Mouse (Mus musculus) mouse embryonic stem cell (cell line): ENCODE results near the gene Tspoap1.

Experiments used
- in situ Hi-C, 2 experiments: fragments of 300-500 bp; cut with MboI; formaldehyde crosslinking; loops; 1 replicate in 1 of 2; 3 replicates in 1 of 2; pipeline ENCODE4 v1.14.3; 2019 to 2020; ENCODE audit warnings: low sequenced_read_pairs in 2 of 2, low pct_unique_long_range_greater_than_20kb in 1 of 2, mixed read lengths in 1 of 2; ENCODE audit not compliant: unreplicated experiment in 1 of 2

The Tspoap1 gene

DNA sequence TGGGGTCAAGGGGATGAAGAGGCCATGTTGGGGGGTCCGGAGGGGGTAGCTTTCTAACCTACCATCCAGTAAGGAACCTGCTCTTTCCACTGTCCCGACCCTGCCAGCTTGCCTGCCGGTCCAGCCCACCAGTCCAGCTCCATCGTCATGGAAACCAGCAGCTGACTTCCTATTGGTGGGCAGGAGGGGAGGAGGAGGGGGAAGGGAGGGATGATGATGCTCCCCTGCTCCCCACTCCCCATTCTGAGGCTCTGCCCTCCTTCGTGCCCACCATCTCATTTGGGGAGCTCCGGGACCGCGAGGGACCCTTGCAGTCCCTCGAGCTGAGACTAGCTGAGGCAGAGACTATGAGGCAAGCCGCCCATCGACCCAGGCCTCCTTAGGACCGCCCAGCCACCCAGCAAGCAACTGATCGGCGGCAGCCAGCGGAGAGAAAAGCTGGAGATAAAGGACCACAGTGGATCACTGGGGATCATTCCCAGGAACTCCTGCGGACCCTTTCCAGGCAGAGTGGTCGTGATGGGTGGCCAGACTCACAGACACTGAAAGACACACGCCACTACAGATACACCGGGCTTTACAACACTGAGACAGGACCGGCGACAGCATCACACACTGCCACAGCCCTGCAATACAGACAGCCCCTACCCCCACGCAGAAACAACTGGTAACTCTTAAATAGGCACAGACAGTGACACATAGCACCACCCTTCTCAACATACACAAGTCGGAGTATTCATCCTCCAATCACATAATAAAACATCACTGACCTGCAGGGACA is at the start of gene Tspoap1:
Gene Tspoap1, plus strand, starts transcription at position 241 of the 781 bp plus-strand sequence.
- in situ Hi-C loops: no loop called here

DNA sequence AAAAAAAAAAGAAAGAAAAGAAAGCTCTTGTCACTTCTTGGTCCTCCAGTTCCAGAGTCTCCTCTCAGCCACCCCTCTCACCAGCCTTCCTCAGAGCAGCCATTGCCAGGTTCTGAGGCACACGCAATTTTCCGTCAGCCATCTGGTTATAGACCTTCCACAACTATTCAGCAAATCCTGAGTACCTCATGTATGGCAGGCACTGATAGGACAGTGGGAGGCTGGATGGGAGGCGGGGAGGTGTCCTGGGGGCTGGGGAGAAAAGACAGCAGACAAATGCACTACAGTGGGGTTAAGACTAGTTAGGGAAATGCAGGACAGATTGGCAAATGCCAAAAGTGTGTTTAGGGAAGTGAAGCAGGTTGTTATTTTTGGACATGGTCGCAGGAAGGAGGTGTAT is 48.2 kb upstream of the Tspoap1 start:
- in situ Hi-C loops: no loop called here

- in situ Hi-C loops: no loop called here
These were observed 44.3 kb upstream of the Tspoap1 start for GRCm38 (mm10) chr11:87715999-87716398.

- in situ Hi-C loops: no loop called here
These were observed 40.8 kb upstream of the Tspoap1 start for GRCm38 (mm10) chr11:87719526-87719925.

DNA sequence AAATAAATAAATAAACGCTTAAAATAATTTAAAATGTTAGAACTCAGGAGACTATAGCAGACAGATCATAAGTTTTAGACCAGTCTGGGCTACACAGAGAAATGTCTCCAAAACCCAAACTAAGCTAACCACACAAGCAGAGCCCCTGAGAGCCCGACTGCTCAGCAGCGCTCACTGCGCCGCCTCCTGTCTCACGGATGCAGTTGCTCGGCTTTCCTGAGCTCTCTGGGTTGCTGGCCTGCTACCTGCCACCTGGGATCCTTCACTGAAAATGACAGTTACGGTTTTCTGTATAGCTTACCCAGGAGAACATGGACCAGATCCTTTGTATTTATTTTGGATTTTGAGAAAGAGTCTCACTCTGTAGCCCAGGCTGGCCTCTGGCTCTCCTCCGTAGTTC is 40.0 kb upstream of the Tspoap1 start:
- in situ Hi-C loops: no loop called here

DNA sequence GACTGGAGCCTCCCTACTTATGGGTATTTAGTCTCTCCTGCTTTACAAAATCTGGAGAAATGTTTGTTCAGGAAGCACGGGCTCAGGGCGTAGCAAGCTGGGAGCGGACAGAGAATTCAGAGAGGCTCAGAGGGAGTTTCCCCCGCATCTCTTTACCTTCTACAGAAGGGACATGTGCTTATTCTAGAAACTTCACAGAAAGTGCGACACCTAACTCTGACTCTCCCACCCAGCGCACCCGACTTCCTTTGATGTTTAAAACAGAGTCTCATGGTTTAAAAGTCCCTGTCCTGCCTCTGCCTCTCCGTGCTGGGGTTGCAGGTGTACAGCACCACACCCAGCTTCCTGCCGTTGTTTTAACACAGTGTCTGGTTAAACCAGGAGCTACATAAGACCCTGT is 39.5 kb upstream of the Tspoap1 start:
- in situ Hi-C loops: no loop called here

DNA sequence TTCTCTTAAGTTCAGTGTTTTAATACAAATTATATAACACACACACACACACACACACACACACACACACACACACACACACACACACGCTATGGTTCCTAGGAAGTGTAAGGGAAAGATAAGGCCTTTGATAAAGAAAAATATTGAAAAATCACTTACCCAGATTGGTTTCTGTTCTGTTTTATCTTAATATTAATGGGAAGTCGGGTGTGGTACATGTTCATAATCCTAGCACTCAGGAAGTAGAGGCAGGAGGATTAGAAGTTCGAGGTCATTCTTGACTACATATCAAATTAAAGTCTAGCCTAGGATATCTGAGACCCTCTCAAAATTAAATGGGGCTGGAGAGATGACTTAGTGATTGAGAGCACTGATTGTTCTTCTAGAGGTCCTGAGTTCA is 38.2 kb upstream of the Tspoap1 start:
- in situ Hi-C loops: no loop called here

DNA sequence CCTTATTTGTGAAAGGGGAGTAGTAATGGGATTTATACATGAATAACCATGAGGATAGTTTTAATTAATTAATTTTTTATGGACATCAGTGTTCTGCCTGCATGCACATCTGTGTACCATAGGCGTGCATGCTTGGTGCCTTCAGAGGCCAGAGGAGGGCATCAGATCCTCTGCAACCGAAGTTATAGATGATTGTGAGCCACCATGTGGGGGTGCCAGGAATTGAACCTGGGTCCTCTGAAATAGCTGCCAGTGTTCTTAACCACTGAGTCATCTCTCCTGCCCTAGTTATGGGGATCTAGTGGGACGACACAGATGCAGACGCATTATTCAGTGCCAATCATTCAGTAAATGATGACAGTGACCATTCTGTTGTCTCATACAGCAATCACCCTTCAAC is 37.5 kb upstream of the Tspoap1 start:
- in situ Hi-C loops: no loop called here

DNA sequence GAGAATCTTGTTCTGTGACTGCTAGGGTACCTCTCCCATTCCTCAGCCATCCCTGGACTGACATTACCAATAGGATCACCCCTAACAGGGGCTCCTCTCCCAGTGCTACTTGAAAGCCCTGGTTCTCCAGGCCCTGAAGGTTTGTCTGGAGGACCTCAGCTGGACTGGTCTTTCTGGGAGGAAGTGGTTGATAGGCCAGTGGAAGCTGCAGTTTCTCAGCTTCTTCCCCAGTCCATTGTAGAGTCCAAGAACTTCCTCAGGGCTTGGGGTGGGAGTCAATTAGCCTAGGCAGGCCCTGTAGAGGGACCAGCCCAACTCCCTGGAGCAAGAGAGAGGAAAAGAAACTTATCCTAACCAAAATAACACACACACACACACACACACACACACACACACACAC is 34.8 kb upstream of the Tspoap1 start:
- in situ Hi-C loops: no loop called here

- in situ Hi-C loops: no loop called here
These were observed 34.3 kb upstream of the Tspoap1 start for GRCm38 (mm10) chr11:87725964-87726562.

DNA sequence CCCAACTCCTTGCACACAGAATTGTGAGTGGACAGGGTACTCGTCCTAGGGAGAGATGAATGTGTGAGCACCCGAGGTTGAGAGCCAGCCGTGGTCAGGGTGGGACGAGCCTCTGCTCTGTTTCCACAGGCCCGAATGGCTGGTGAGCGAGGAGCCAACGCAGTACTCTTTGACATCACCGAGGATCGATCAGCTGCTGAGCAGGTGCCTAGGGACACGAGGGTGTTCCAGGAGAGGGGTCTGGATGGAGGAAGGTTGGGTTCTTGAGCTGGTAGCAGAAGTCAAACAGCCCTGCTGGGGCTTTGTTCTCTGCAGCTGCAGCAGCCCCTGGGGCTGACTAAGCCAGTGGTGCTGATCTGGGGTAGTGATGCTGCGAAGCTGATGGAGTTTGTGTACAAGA is 33.3 kb upstream of the Tspoap1 start:
- in situ Hi-C loops: no loop called here

GRCm38 (mm10) chr11:87727471-87727870 is 32.9 kb upstream of the Tspoap1 start:
- in situ Hi-C loops: no loop called here

GRCm38 (mm10) chr11:87728850-87729592 is 31.3 kb upstream of the Tspoap1 start:
- in situ Hi-C loops: no loop called here

GRCm38 (mm10) chr11:87729593-87730185 is 30.7 kb upstream of the Tspoap1 start:
- in situ Hi-C loops: no loop called here

- in situ Hi-C loops: no loop called here
These were observed 29.6 kb upstream of the Tspoap1 start for GRCm38 (mm10) chr11:87730652-87731310.

- in situ Hi-C loops: no loop called here
These were observed 26.0 kb upstream of the Tspoap1 start for GRCm38 (mm10) chr11:87734346-87734745.

DNA sequence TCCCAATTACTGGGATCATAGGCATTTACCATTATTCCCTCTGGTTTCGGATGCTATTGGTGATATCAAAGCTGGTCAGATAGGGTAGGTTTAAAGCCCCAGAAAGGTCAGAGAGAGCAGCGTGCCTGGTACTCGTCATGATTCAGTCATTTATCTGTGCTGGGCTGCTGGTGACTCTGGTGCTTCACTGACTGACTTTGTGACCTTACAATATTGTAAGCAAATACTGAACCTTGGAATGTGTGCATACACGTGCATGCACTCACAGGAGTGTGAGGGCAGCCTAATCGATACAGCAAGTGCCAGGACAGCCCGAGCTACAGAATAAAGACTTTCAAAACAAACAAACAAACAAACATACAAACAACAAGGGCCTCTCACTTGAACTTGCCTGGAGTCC is 24.6 kb upstream of the Tspoap1 start:
- in situ Hi-C loops: no loop called here

- in situ Hi-C loops: no loop called here
These were observed 23.6 kb upstream of the Tspoap1 start for GRCm38 (mm10) chr11:87736647-87737134.
